ENCODE assay signal across 11 mouse cellular contexts in genomic region chr5:135442430-135442829, GRCm38 (mm10). TPM values are rescaled to one million over a fixed set of nuclear protein-coding genes. Genes with fewer than 3 reads are reported as not detected.
A peak's percentile ranks its signal among the peaks of the same experiment; 100 is the strongest.
DNase-seq lines count a peak whose midpoint lies in the region; ATAC-seq and TF ChIP-seq lines count a peak whose summit lies in the region.
"Had no signal": no experiment of that assay in that cellular context is flagged by ENCODE, and none has a peak within 500 bp of the region (broad histone marks: within the 10 kb centered on the region; RNA-seq: fewer than 3 reads in every experiment).

No protein-coding gene starts in this region.

- H3K4me2 ChIP-seq in heart, embryonic 14.5 days (ENCODE audit: low read length) = no peak overlapping the region
- H3K4me2 ChIP-seq in midbrain, embryonic 14.5 days (ENCODE audit: low read length) = no peak overlapping the region
- no peak overlapping the region for H3K4me2 ChIP-seq in midbrain, embryonic 11.5 days
- no peak overlapping the region for H3K4me2 ChIP-seq in neural tube, embryonic 15.5 days

- no peak overlapping the region for H3K4me3 ChIP-seq in heart, embryonic 14.5 days (ENCODE audit: control insufficient read depth in 1 of 2, insufficient read depth in 1 of 2, low read depth in 1 of 2, low read length in 2 of 2)
- H3K4me3 ChIP-seq in midbrain, embryonic 14.5 days (replicated peaks; ENCODE audit: low read depth, low read length) = no peak overlapping the region
- no peak overlapping the region for H3K4me3 ChIP-seq in midbrain, embryonic 11.5 days (ENCODE audit: low read depth, low read length)
- H3K4me3 ChIP-seq in kidney, adult 2 months (ENCODE audit: insufficient read depth, low read depth, low read length) = no peak overlapping the region
- no peak overlapping the region for H3K4me3 ChIP-seq in neural tube, embryonic 15.5 days (replicated peaks)

- H3K9me3 ChIP-seq in heart, embryonic 14.5 days (ENCODE audit: control insufficient read depth, low read length) = no peaks in the 10 kb centered on the region
- H3K9me3 ChIP-seq in midbrain, embryonic 14.5 days (ENCODE audit: control insufficient read depth, low read length) = no peaks in the 10 kb centered on the region
- no peaks in the 10 kb centered on the region for H3K9me3 ChIP-seq in midbrain, embryonic 11.5 days (ENCODE audit: control insufficient read depth, low read length)
- H3K9me3 ChIP-seq in neural tube, embryonic 15.5 days (replicated peaks) = no peaks in the 10 kb centered on the region

- H3K27me3 ChIP-seq in heart, embryonic 14.5 days (ENCODE audit: control insufficient read depth, insufficient read depth, low read length) = no peaks in the 10 kb centered on the region
- H3K27me3 ChIP-seq in midbrain, embryonic 14.5 days (ENCODE audit: control insufficient read depth, insufficient read depth, low read length) = no peaks in the 10 kb centered on the region
- H3K27me3 ChIP-seq in midbrain, embryonic 11.5 days (ENCODE audit: control insufficient read depth, insufficient read depth, low read length) = no peaks in the 10 kb centered on the region
- no peaks in the 10 kb centered on the region for H3K27me3 ChIP-seq in kidney, adult 2 months (replicated peaks; ENCODE audit: control insufficient read depth, insufficient read depth, low read length)
- H3K27me3 ChIP-seq in neural tube, embryonic 15.5 days (replicated peaks) = no peaks in the 10 kb centered on the region
- H3K27me3 ChIP-seq: CH12.LX had no signal

- TF ChIP-seq CTCF in kidney, adult 2 months (conservative IDR thresholded peaks at IDR 0.05; ENCODE audit: insufficient read depth, insufficient read length, low read depth, low read length) = no peak

- 0 out of 2 replicates have a peak, but pooled peaks have one; percentile 36 for ATAC-seq in heart, embryonic 14.5 days (ENCODE audit: insufficient number of reproducible peaks, insufficient read depth, low FRiP score, low read depth)
- no peak for ATAC-seq in midbrain, embryonic 14.5 days (ENCODE audit: low FRiP score, low TSS enrichment)
- ATAC-seq in midbrain, embryonic 11.5 days (ENCODE audit: low FRiP score) = no peak
- ATAC-seq in neural tube, embryonic 15.5 days (ENCODE audit: low FRiP score) = no peak

- H3K27ac ChIP-seq in heart, embryonic 14.5 days (replicated peaks in 1 of 2; ENCODE audit: control insufficient read depth in 1 of 2, insufficient read depth in 1 of 2, low read depth in 2 of 2, low read length in 2 of 2) = peak overlapping the region; percentile 63 to 71
- no peak overlapping the region for H3K27ac ChIP-seq in midbrain, embryonic 14.5 days (replicated peaks; ENCODE audit: low read depth, low read length)
- no peak overlapping the region for H3K27ac ChIP-seq in midbrain, embryonic 11.5 days (ENCODE audit: low read depth, low read length)
- no peak overlapping the region for H3K27ac ChIP-seq in kidney, adult 2 months (ENCODE audit: insufficient read depth, low read depth, low read length)
- no peak overlapping the region for H3K27ac ChIP-seq in neural tube, embryonic 15.5 days (replicated peaks)

- no peak for TF ChIP-seq POLR2A in kidney, adult 2 months (IDR thresholded peaks at IDR 0.05; ENCODE audit: low read depth, low read length)

- H3K36me3 ChIP-seq in heart, embryonic 14.5 days (ENCODE audit: control insufficient read depth, insufficient read depth, low read length) = peaks cover 61% of the 10 kb centered on the region
- H3K36me3 ChIP-seq in midbrain, embryonic 14.5 days (ENCODE audit: control insufficient read depth, insufficient read depth, low read length) = peaks cover 50% of the 10 kb centered on the region
- peaks cover 19% of the 10 kb centered on the region; the same call in 1 of the 2 replicates for H3K36me3 ChIP-seq in midbrain, embryonic 11.5 days (ENCODE audit: control insufficient read depth, insufficient read depth, low read length)
- H3K36me3 ChIP-seq in kidney, adult 2 months (ENCODE audit: control insufficient read depth, insufficient read depth, low read length) = no peaks in the 10 kb centered on the region
- H3K36me3 ChIP-seq in neural tube, embryonic 15.5 days = peaks cover 59% of the 10 kb centered on the region

- 57% methylated on average over 7 of the region's 7 CpGs for WGBS in heart, embryonic 14.5 days
- WGBS in midbrain, embryonic 14.5 days = 89% methylated on average over 7 of the region's 7 CpGs
- WGBS in midbrain, embryonic 11.5 days = 92% methylated on average over 7 of the region's 7 CpGs
- WGBS in kidney, adult 2 months = 46% methylated on average over 7 of the region's 7 CpGs
- 71% methylated on average over 7 of the region's 7 CpGs for WGBS in neural tube, embryonic 15.5 days

- no peak overlapping the region for H3K9ac ChIP-seq in heart, embryonic 14.5 days (ENCODE audit: low read length)
- no peak overlapping the region for H3K9ac ChIP-seq in midbrain, embryonic 14.5 days (replicated peaks; ENCODE audit: low read length)
- H3K9ac ChIP-seq in midbrain, embryonic 11.5 days (ENCODE audit: low read length) = no peak overlapping the region
- H3K9ac ChIP-seq in neural tube, embryonic 15.5 days (replicated peaks) = no peak overlapping the region

- no peak for DNase-seq in heart, adult 11 months
- peak; percentile 12 for DNase-seq in midbrain, embryonic 14.5 days
- no peak for DNase-seq in midbrain, embryonic 11.5 days (ENCODE audit: low spot score, missing footprints)
- peak; percentile 55 for DNase-seq in kidney, adult 2 months
- peak; percentile 25 for DNase-seq in skeletal muscle tissue, adult 2 months (ENCODE audit: low read depth, low spot score)
- DNase-seq in cerebellum, adult 9-11 months = no peak
- DNase-seq: cerebellum, adult 9-10 months; right cerebral cortex, postnatal 4 days had no signal

- peaks cover 7 to 14% of the 10 kb centered on the region in 2 experiments for H3K4me1 ChIP-seq in heart, embryonic 14.5 days (ENCODE audit: control insufficient read depth in 2 of 2, insufficient read depth in 2 of 2, low read length in 2 of 2)
- H3K4me1 ChIP-seq in midbrain, embryonic 14.5 days (ENCODE audit: control insufficient read depth, insufficient read depth, low read length) = no peaks in the 10 kb centered on the region
- no peaks in the 10 kb centered on the region for H3K4me1 ChIP-seq in midbrain, embryonic 11.5 days (ENCODE audit: control insufficient read depth, insufficient read depth, low read length)
- no peaks in the 10 kb centered on the region for H3K4me1 ChIP-seq in kidney, adult 2 months (ENCODE audit: control insufficient read depth, insufficient read depth, low read length)
- H3K4me1 ChIP-seq in neural tube, embryonic 15.5 days = no peaks in the 10 kb centered on the region

RNA-seq across cellular contexts. Expression of gene Pom121, which starts 48.1 kb away (rescaled TPM):
- polyA plus RNA-seq in heart, embryonic 14.5 days (2014; fragmentation: Nextera tagmentation; extraction: Ambion mirVana) = 8.2 and 10.7 TPM in 2 replicates
- polyA plus RNA-seq in midbrain, embryonic 14.5 days (2014; fragmentation: Nextera tagmentation; extraction: Ambion mirVana) = 14.4 and 15.2 TPM in 2 replicates
- 14.4 and 17.2 TPM in 2 replicates for polyA plus RNA-seq in midbrain, embryonic 11.5 days (2014; fragmentation: Nextera tagmentation; extraction: Ambion mirVana)
- 10.1 and 12.6 TPM in 2 replicates for polyA plus RNA-seq in kidney, adult 2 months (2012; rRNA removed)
- 7.7 and 9.5 TPM in 2 replicates for polyA plus RNA-seq in neural tube, embryonic 15.5 days (2015; fragmentation: Nextera tagmentation; extraction: Ambion mirVana)

Comparison
In these comparisons a context has a peak if more than half of its experiments do, and no peak if none do; other contexts are left out.
1. DNase-seq: peak in midbrain, embryonic 14.5 days (single experiment), kidney, adult 2 months (single experiment) and skeletal muscle tissue, adult 2 months (single experiment); none in heart, adult 11 months (single experiment), midbrain, embryonic 11.5 days (single experiment) and cerebellum, adult 9-11 months (single experiment).
2. H3K27ac ChIP-seq: peak in heart, embryonic 14.5 days (2 of 2); none in midbrain, embryonic 14.5 days (single experiment), midbrain, embryonic 11.5 days (single experiment), kidney, adult 2 months (single experiment) and neural tube, embryonic 15.5 days (single experiment).